In the genomic region with DNA sequence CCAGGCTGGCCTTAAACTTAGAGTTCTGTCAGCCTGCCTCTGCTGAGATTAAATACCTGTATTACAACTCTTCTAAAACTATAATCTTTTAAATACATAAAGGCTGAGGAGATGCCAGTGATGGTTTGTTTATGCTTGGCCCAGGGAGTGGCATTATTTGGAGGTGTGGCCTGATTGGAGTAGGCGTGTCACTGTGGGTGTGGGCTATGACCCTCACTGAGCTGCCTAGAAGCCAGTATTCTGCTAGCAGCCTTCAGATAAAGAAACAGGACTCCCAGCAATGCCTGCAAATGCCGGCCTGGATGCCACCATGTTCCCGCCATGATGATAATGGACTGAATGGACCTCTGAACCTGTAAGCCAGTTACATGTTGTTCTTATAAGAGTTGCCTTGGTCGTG, we compare ENCODE assay signal across 19 mouse cellular contexts. TPM values are rescaled to one million over a fixed set of nuclear protein-coding genes. Genes with fewer than 3 reads are reported as not detected.
A peak's percentile ranks its signal among the peaks of the same experiment; 100 is the strongest.
DNase-seq lines count a peak whose midpoint lies in the region; ATAC-seq and TF ChIP-seq lines count a peak whose summit lies in the region.
"Had no signal": no experiment of that assay in that cellular context is flagged by ENCODE, and none has a peak within 500 bp of the region (broad histone marks: within the 10 kb centered on the region; RNA-seq: fewer than 3 reads in every experiment).

No protein-coding gene starts in this region.

- no peak for TF ChIP-seq POLR2A in kidney, adult 2 months (IDR thresholded peaks at IDR 0.05; ENCODE audit: low read depth, low read length)

- no peak overlapping the region for H3K9ac ChIP-seq in kidney, embryonic 16.5 days (replicated peaks; ENCODE audit: low read length)
- H3K9ac ChIP-seq in liver, embryonic 12.5 days, result no peak overlapping the region
- no peak overlapping the region for H3K9ac ChIP-seq in stomach, postnatal 0 days (ENCODE audit: low read length)
- H3K9ac ChIP-seq: embryonic facial prominence, embryonic 12.5 days; heart, embryonic 13.5 days; neural tube, embryonic 12.5 days had no signal

- no peak for ATAC-seq in kidney, embryonic 16.5 days (ENCODE audit: low FRiP score, low TSS enrichment)
- ATAC-seq in liver, embryonic 12.5 days, result peak; percentile 85
- ATAC-seq in stomach, postnatal 0 days (ENCODE audit: low FRiP score, low TSS enrichment), result peak; percentile 66; the same call in 1 of the 2 replicates

- H3K4me1 ChIP-seq in kidney, adult 2 months (ENCODE audit: control insufficient read depth, insufficient read depth, low read length), result no peaks in the 10 kb centered on the region; the same call in 1 of the 2 replicates
- H3K4me1 ChIP-seq in kidney, embryonic 16.5 days (ENCODE audit: insufficient read depth, low read length), result no peaks in the 10 kb centered on the region
- peaks cover 8% of the 10 kb centered on the region for H3K4me1 ChIP-seq in liver, embryonic 12.5 days
- no peaks in the 10 kb centered on the region for H3K4me1 ChIP-seq in stomach, postnatal 0 days (replicated peaks; ENCODE audit: control insufficient read depth, insufficient read depth)
- H3K4me1 ChIP-seq: embryonic facial prominence, embryonic 12.5 days; forebrain, embryonic 10.5 days; heart, embryonic 13.5 days; neural tube, embryonic 12.5 days had no signal

- no peaks in the 10 kb centered on the region for H3K27me3 ChIP-seq in kidney, adult 2 months (replicated peaks; ENCODE audit: control insufficient read depth, insufficient read depth, low read length)
- H3K27me3 ChIP-seq in kidney, embryonic 16.5 days (ENCODE audit: insufficient read depth, low read length), result no peaks in the 10 kb centered on the region
- H3K27me3 ChIP-seq in liver, embryonic 12.5 days (replicated peaks), result no peaks in the 10 kb centered on the region
- H3K27me3 ChIP-seq in stomach, postnatal 0 days (ENCODE audit: control insufficient read depth, insufficient read depth, low read length), result no peaks in the 10 kb centered on the region
- H3K27me3 ChIP-seq: embryonic facial prominence, embryonic 12.5 days; heart, embryonic 13.5 days; neural tube, embryonic 12.5 days had no signal

- no peak for DNase-seq in kidney, adult 2 months
- peak; percentile 29 for DNase-seq in c-Kit-negative CD71-positive TER-119-positive erythroid progenitor cells, embryonic 14.5 days (ENCODE audit: low read depth, low spot score)
- peak; percentile 47 for DNase-seq in stomach, postnatal 0 days (ENCODE audit: low spot score)
- no peak for DNase-seq in adipocyte (ENCODE audit: low spot score)
- DNase-seq in gastrocnemius, postnatal 10 days, result no peak
- no peak for DNase-seq in layer of hippocampus, adult 2 months (ENCODE audit: low spot score in 2 of 2)
- DNase-seq: adrenal gland, postnatal 25 days; cerebellum, postnatal 25 days; gastrocnemius, postnatal 36 days; heart, postnatal 4 days; kidney, postnatal 10 days; thymus, postnatal 14 days had no signal

- no peak for TF ChIP-seq CTCF in kidney, adult 2 months (conservative IDR thresholded peaks at IDR 0.05; ENCODE audit: insufficient read depth, insufficient read length, low read depth, low read length)
- TF ChIP-seq CTCF in stomach, postnatal 0 days (IDR thresholded peaks at IDR 0.05; ENCODE audit: low read depth), result no peak
- TF ChIP-seq CTCF in layer of hippocampus, adult 2 months (conservative IDR thresholded peaks at IDR 0.05), result no peak

- H3K36me3 ChIP-seq in kidney, adult 2 months (ENCODE audit: control insufficient read depth, insufficient read depth, low read length), result peaks cover 19% of the 10 kb centered on the region
- peaks cover 60% of the 10 kb centered on the region for H3K36me3 ChIP-seq in kidney, embryonic 16.5 days (ENCODE audit: insufficient read depth, low read length)
- H3K36me3 ChIP-seq in liver, embryonic 12.5 days, result peaks cover 92% of the 10 kb centered on the region
- peaks cover 30% of the 10 kb centered on the region for H3K36me3 ChIP-seq in stomach, postnatal 0 days (ENCODE audit: control insufficient read depth, insufficient read depth, low read length)

- H3K4me2 ChIP-seq in kidney, embryonic 16.5 days (replicated peaks; ENCODE audit: low read depth, low read length), result no peak overlapping the region
- H3K4me2 ChIP-seq in liver, embryonic 12.5 days, result no peak overlapping the region
- no peak overlapping the region for H3K4me2 ChIP-seq in stomach, postnatal 0 days (replicated peaks; ENCODE audit: low read depth)
- H3K4me2 ChIP-seq: embryonic facial prominence, embryonic 12.5 days; heart, embryonic 13.5 days; neural tube, embryonic 12.5 days had no signal

- WGBS in kidney, adult 2 months, result 76% methylated on average over 4 of the region's 4 CpGs
- 90% methylated on average over 4 of the region's 4 CpGs for WGBS in kidney, embryonic 16.5 days
- WGBS in liver, embryonic 12.5 days (ENCODE audit: insufficient replicate concordance), result 69% methylated on average over 4 of the region's 4 CpGs
- WGBS in stomach, postnatal 0 days, result 77% methylated on average over 4 of the region's 4 CpGs

- H3K9me3 ChIP-seq in kidney, embryonic 16.5 days (ENCODE audit: low read length), result no peaks in the 10 kb centered on the region
- no peaks in the 10 kb centered on the region for H3K9me3 ChIP-seq in liver, embryonic 12.5 days (replicated peaks)
- H3K9me3 ChIP-seq in stomach, postnatal 0 days (ENCODE audit: control insufficient read depth, low read length), result no peaks in the 10 kb centered on the region
- H3K9me3 ChIP-seq: embryonic facial prominence, embryonic 12.5 days; forebrain, embryonic 10.5 days; G1E; heart, embryonic 13.5 days; neural tube, embryonic 12.5 days had no signal

- TF ChIP-seq EP300 in stomach, postnatal 0 days (optimal IDR thresholded peaks at IDR 0.05), result no peak

- H3K27ac ChIP-seq in kidney, adult 2 months (ENCODE audit: insufficient read depth, low read depth, low read length), result peak overlapping the region; percentile 0; the same call in 1 of the 2 replicates
- H3K27ac ChIP-seq in kidney, embryonic 16.5 days (ENCODE audit: low read length), result no peak overlapping the region
- H3K27ac ChIP-seq in liver, embryonic 12.5 days, result no peak overlapping the region
- H3K27ac ChIP-seq in stomach, postnatal 0 days (replicated peaks), result no peak overlapping the region
- no peak overlapping the region for H3K27ac ChIP-seq in layer of hippocampus, adult 2 months
- H3K27ac ChIP-seq: embryonic facial prominence, embryonic 12.5 days; forebrain, embryonic 10.5 days; heart, embryonic 13.5 days; neural tube, embryonic 12.5 days had no signal

- H3K4me3 ChIP-seq in kidney, adult 2 months (ENCODE audit: insufficient read depth, low read depth, low read length), result no peak overlapping the region
- no peak overlapping the region for H3K4me3 ChIP-seq in kidney, embryonic 16.5 days (ENCODE audit: low read length)
- H3K4me3 ChIP-seq in liver, embryonic 12.5 days, result no peak overlapping the region
- no peak overlapping the region for H3K4me3 ChIP-seq in stomach, postnatal 0 days (ENCODE audit: low read depth, low read length)
- no peak overlapping the region for H3K4me3 ChIP-seq in layer of hippocampus, adult 2 months
- H3K4me3 ChIP-seq: embryonic facial prominence, embryonic 12.5 days; forebrain, embryonic 10.5 days; heart, embryonic 13.5 days; neural tube, embryonic 12.5 days had no signal

RNA-seq across cellular contexts. Expression of a gene that starts 22.8 kb away (rescaled TPM):
- 19.0 and 21.3 TPM in 2 replicates for polyA plus RNA-seq in kidney, adult 2 months (2012; rRNA removed)
- 29.8 and 33.4 TPM in 2 replicates for polyA plus RNA-seq in kidney, embryonic 16.5 days (2015; fragmentation: Nextera tagmentation; extraction: Ambion mirVana)
- 24.1 and 25.7 TPM in 2 replicates for polyA plus RNA-seq in liver, embryonic 12.5 days (2016; fragmentation: Nextera tagmentation; extraction: Ambion mirVana)
- 20.9 and 24.0 TPM in 2 replicates for polyA plus RNA-seq in stomach, postnatal 0 days (2015; fragmentation: Nextera tagmentation; extraction: Ambion mirVana)
- 10 to 100 TPM in 1 of 2 experiments, 1 to 10 TPM in 1; 9.8 to 11.6 TPM for total RNA-seq in gastrocnemius, postnatal 10 days (2021)
- 10 to 100 TPM; 24.4 to 27.6 TPM for total RNA-seq in layer of hippocampus, adult 2 months (2021)

Comparison
In these comparisons a context has a peak if more than half of its experiments do, and no peak if none do; other contexts are left out.
1. DNase-seq: peak in c-Kit-negative CD71-positive TER-119-positive erythroid progenitor cells, embryonic 14.5 days (single experiment) and stomach, postnatal 0 days (single experiment); none in kidney, adult 2 months (single experiment), adipocyte (single experiment), gastrocnemius, postnatal 10 days (single experiment) and layer of hippocampus, adult 2 months (0 of 2).